Mouse (Mus musculus) heart, embryonic 11.5 days (tissue): ENCODE measurements around the gene Naa20. TPM values are rescaled to one million over a fixed set of nuclear protein-coding genes. Genes with fewer than 3 reads are reported as not detected.

Source experiments
- ATAC-seq: fragments of 200-750 bp; cut with Nextera tagmentation; replicated peaks from 2 replicates; pipeline ENCODE4 v1.8.0; 2017; ENCODE audit warnings: moderate library complexity; ENCODE audit not compliant: insufficient number of reproducible peaks, low FRiP score, low TSS enrichment
- H3K27ac ChIP-seq: fragments of 300-500 bp; sonication (generic); 2 replicates; pipeline ENCODE4 v1.5.1; 2014; ENCODE audit warnings: mild to moderate bottlenecking, low read depth, low read length
- H3K27me3 ChIP-seq: fragments of 300-500 bp; sonication (generic); 2 replicates; pipeline ENCODE4 v1.6.1; 2014; ENCODE audit warnings: mild to moderate bottlenecking, low read length, mixed read lengths; ENCODE audit not compliant: control insufficient read depth, insufficient read depth
- H3K36me3 ChIP-seq: fragments of 300-500 bp; sonication (generic); 2 replicates; pipeline ENCODE4 v1.6.1; 2014; ENCODE audit warnings: mild to moderate bottlenecking, low read length, moderate library complexity, mixed read lengths; ENCODE audit not compliant: control insufficient read depth, insufficient read depth
- H3K4me1 ChIP-seq: fragments of 300-500 bp; sonication (generic); 2 replicates; pipeline ENCODE4 v1.6.1; 2014; ENCODE audit warnings: low read length; ENCODE audit not compliant: control insufficient read depth, insufficient read depth
- H3K4me2 ChIP-seq: fragments of 300-500 bp; sonication (generic); 2 replicates; pipeline ENCODE4 v1.6.1; 2014; ENCODE audit warnings: mild to moderate bottlenecking, moderate library complexity
- H3K4me3 ChIP-seq: fragments of 300-500 bp; sonication (generic); 2 replicates; pipeline ENCODE4 v1.5.1; 2014; ENCODE audit warnings: low read depth, low read length
- H3K9ac ChIP-seq: fragments of 300-500 bp; sonication (generic); 2 replicates; pipeline ENCODE4 v1.6.1; 2014; ENCODE audit warnings: mild to moderate bottlenecking, low read depth, low read length, moderate library complexity
- H3K9me3 ChIP-seq: fragments of 300-500 bp; sonication (generic); replicated peaks from 2 replicates; pipeline ENCODE4 v1.6.1; 2016; ENCODE audit warnings: low read length; ENCODE audit not compliant: control insufficient read depth
- WGBS: fragments of 180-500 bp; shearing (Covaris S2); extraction: QIAGEN DNeasy Blood & Tissue Kit; methylation state at CpG from one replicate; pipeline ENCODE4 v1.1.7; 2014; ENCODE audit not compliant: insufficient replicate concordance; 5-methylcytosine and 5-hydroxymethylcytosine counted together
- polyA plus RNA-seq: library from polyadenylated mRNA; unstranded; fragments of >200 nt; fragmentation: Nextera tagmentation; extraction: Ambion mirVana; gene quantifications from 2 replicates; pipeline ENCODE4 v1.2.1, GENCODE M21; 2014

The Naa20 gene
- polyA plus RNA-seq, 1 experiment from 2014 or later: 185 TPM

- no peak overlapping the region for H3K4me3 ChIP-seq
- H3K27ac ChIP-seq: no peak overlapping the region
- no peak overlapping the region for H3K4me2 ChIP-seq
- H3K9me3 ChIP-seq: no peaks in the 10 kb centered on the region
- no peaks in the 10 kb centered on the region for H3K27me3 ChIP-seq
- no peak for ATAC-seq
- WGBS: 62% methylated on average over 11 of the region's 11 CpGs
- no peak overlapping the region for H3K9ac ChIP-seq
- H3K4me1 ChIP-seq: peaks cover 15% of the 10 kb centered on the region
- H3K36me3 ChIP-seq: peaks cover 24% of the 10 kb centered on the region
These were observed 20.8 kb upstream of the Naa20 start for GRCm38 (mm10) chr2:145880887-145881747.

DNA sequence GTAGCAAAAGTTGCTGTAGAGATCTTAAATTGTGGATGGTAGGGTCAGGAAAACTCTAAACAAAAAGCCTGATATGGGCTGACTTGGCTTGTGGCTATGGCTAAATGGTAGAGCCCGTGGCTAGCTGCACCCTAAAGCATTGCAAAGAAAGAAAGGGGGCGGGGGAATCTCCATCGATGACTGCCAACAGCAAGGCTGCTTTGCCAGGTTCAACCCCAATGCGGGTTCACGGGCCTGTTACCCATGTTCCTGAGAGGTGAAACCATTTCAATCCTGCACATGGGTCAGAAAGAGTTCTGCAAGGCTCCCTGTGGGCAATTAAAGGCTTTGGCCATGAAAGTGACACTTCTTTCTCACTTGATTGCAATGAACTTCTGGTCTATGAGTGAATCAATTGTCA is 20.0 kb upstream of the Naa20 start:
- WGBS: 89% methylated on average over 5 of the region's 5 CpGs
- no peak overlapping the region for H3K4me2 ChIP-seq
- H3K27ac ChIP-seq: 0 out of 2 replicates have a peak overlapping the region, but pooled peaks have one; percentile 10
- H3K4me1 ChIP-seq: peaks cover 15% of the 10 kb centered on the region
- no peak overlapping the region for H3K4me3 ChIP-seq
- no peaks in the 10 kb centered on the region for H3K27me3 ChIP-seq
- ATAC-seq: no peak
- H3K9ac ChIP-seq: no peak overlapping the region
- no peaks in the 10 kb centered on the region for H3K9me3 ChIP-seq
- peaks cover 19% of the 10 kb centered on the region for H3K36me3 ChIP-seq

GRCm38 (mm10) chr2:145882398-145882797 is 19.5 kb upstream of the Naa20 start:
- WGBS: 24% methylated on average over 2 of the region's 2 CpGs
- H3K27me3 ChIP-seq: no peaks in the 10 kb centered on the region
- H3K27ac ChIP-seq: no peak overlapping the region
- no peak for ATAC-seq
- no peak overlapping the region for H3K4me2 ChIP-seq
- peaks cover 19% of the 10 kb centered on the region for H3K36me3 ChIP-seq
- H3K9ac ChIP-seq: no peak overlapping the region
- H3K9me3 ChIP-seq: no peaks in the 10 kb centered on the region
- peaks cover 17% of the 10 kb centered on the region for H3K4me1 ChIP-seq
- no peak overlapping the region for H3K4me3 ChIP-seq

GRCm38 (mm10) chr2:145884036-145884912 is 17.6 kb upstream of the Naa20 start:
- Histone ChIP-seq H3K36me3 (peaks cover 11% of the 10 kb centered on the region), H3K9ac (no peak overlapping the region), H3K27me3 (no peaks in the 10 kb centered on the region), H3K4me1 (peaks cover 32% of the 10 kb centered on the region), H3K4me2 (no peak overlapping the region), H3K4me3 (no peak overlapping the region), H3K9me3 (no peaks in the 10 kb centered on the region), H3K27ac (peak overlapping the region; percentile 81)
- 0 out of 2 replicates have a peak, but pooled peaks have one; percentile 27 for ATAC-seq
- 23% methylated on average over 17 of the region's 17 CpGs for WGBS

DNA sequence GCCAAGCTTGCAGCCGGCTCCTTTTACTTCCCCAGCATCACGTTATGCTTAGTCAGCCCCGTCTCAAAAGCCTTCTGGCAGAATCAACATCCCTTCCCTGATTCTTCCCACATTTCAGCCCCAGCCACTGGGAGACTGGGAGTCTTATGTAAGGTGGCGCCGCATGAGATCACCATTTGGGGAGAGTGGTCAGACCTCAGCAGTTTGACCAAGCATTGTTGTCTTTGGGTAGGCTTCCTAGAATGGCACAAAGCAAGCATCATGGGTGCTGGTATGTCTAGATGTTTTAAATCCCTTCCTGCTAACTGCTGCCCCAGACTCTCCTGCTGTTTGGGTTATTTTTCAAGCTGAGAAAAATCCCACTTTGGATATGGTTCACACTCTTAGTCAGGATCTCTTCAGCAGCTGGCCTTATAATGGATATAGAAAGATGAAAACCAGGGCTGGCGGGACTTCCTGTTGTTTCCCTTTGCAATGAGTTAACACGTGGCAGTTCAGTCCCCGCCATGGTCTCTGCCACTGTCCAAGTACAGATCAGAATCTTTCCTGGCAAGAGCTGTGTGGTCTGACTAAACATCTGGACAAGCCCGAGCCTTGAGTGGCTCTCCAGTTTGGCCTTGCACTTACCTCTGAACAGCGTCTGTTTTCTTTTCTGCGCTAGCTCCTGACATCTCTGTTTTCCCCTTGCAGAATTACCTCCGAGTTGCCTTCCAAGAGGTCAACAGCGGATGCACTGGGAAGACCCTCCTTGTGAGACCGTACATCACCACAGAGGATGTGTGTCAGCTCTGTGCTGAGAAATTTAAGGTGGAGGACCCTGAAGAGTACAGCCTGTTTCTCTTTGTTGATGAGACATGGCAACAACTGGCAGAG is 16.8 kb upstream of the Naa20 start:
- Histone ChIP-seq H3K27me3 (no peaks in the 10 kb centered on the region), H3K4me2 (no peak overlapping the region), H3K27ac (peak overlapping the region; percentile 81), H3K4me1 (peaks cover 36% of the 10 kb centered on the region), H3K9me3 (no peaks in the 10 kb centered on the region), H3K9ac (no peak overlapping the region), H3K36me3 (peaks cover 9% of the 10 kb centered on the region; the same call in 1 of the 2 replicates), H3K4me3 (no peak overlapping the region)
- no peak for ATAC-seq
- WGBS: 49% methylated on average over 14 of the region's 14 CpGs

DNA sequence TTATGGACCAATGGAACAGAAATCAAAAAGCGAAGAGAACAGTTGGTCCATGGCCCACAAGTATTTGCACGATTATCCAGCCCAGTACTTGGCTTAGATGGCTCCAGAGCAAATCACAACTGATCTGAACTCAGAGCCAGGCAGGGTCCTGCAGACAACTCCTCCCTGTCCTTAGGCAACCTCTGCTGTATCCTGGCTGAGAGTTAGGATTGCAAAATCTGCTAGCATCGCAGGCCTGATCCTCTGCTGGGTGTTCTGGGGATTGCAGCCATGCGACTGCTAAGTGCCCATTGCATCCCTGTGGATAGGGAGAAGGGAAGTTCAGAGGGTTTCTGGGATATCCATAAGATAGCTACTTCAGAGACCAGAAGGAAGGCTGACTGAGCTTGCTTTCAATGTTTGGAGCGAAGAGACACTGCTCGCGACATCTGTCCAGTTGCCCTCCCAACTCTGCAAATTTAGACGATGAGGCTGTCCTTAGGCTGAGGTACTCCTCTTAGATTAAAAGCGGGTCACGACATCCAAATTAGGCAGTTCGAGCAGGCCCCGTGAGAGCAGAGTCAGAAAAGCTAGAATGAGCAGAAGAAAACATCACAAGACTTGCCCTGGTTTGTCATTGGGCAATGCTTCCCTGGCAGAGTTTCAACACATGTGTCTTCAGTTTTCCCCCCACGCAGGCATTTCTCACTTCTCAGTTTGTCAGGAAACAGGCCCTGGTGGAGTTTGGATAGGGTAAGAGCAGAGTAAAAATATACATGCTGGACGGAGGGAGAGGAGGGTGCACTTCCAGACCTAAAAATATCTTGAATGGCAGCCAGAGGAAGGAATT is 13.7 kb upstream of the Naa20 start:
- no peak overlapping the region for H3K9ac ChIP-seq
- H3K4me2 ChIP-seq: peak overlapping the region; percentile 25
- H3K36me3 ChIP-seq: 0 out of 2 replicates have a peak, but pooled peaks cover 3% of the 10 kb centered on the region

GRCm38 (mm10) chr2:145888766-145889480 is 13.0 kb upstream of the Naa20 start:
- H3K4me2 ChIP-seq: no peak overlapping the region; the same call in 1 of the 2 replicates
- no peaks in the 10 kb centered on the region for H3K9me3 ChIP-seq
- 62% methylated on average over 6 of the region's 6 CpGs for WGBS
- peak overlapping the region; percentile 95 for H3K27ac ChIP-seq
- no peak; the same call in 1 of the 2 replicates for ATAC-seq
- no peak overlapping the region for H3K4me3 ChIP-seq
- H3K4me1 ChIP-seq: peaks cover 36% of the 10 kb centered on the region
- no peaks in the 10 kb centered on the region for H3K27me3 ChIP-seq
- H3K36me3 ChIP-seq: 0 out of 2 replicates have a peak, but pooled peaks cover 3% of the 10 kb centered on the region
- no peak overlapping the region for H3K9ac ChIP-seq

More for the DNA sequence above, 13.7 kb upstream of the Naa20 start:
- Histone ChIP-seq H3K9me3 (no peaks in the 10 kb centered on the region), H3K27me3 (no peaks in the 10 kb centered on the region), H3K27ac (peak overlapping the region; percentile 95), H3K4me3 (no peak overlapping the region), H3K4me1 (peaks cover 36% of the 10 kb centered on the region)
- 29% methylated on average over 14 of the region's 14 CpGs for WGBS
- peak; percentile 57 for ATAC-seq
